Mouse (Mus musculus) MEL-GATA-1-ER (cell line): ENCODE results near the gene Srl.

Experiments used
- DNase-seq: peaks from one replicate; pipeline ENCODE4 v3.0.0-alpha.2; 2012; ENCODE audit warnings: low read depth; ENCODE audit errors: extremely low read depth

The Srl gene

GRCm38 (mm10) chr16:4519157-4519556, 22.5 kb downstream of the Srl start:
- DNase-seq: no peak

GRCm38 (mm10) chr16:4517906-4518305, 23.7 kb downstream of the Srl start:
- DNase-seq: no peak

- no peak for DNase-seq
Measured at GRCm38 (mm10) chr16:4514383-4514782, 27.2 kb downstream of the Srl start.

- DNase-seq: no peak
Measured at GRCm38 (mm10) chr16:4512661-4513438, 28.8 kb downstream of the Srl start.

- DNase-seq: no peak
Measured at GRCm38 (mm10) chr16:4511371-4511770, 30.2 kb downstream of the Srl start.

- DNase-seq: no peak
Measured at GRCm38 (mm10) chr16:4506181-4506580, 35.4 kb downstream of the Srl start.

GRCm38 (mm10) chr16:4503495-4503894, 38.1 kb downstream of the Srl start:
- DNase-seq: no peak

GRCm38 (mm10) chr16:4502568-4502967, 39.0 kb downstream of the Srl start:
- DNase-seq: no peak

- DNase-seq: no peak
Measured at GRCm38 (mm10) chr16:4501703-4502102, 39.9 kb downstream of the Srl start.

- no peak for DNase-seq
Measured at GRCm38 (mm10) chr16:4500598-4501385, 40.8 kb downstream of the Srl start.

GRCm38 (mm10) chr16:4497762-4498607, 43.6 kb downstream of the Srl start:
- DNase-seq: no peak

GRCm38 (mm10) chr16:4496470-4496869, 45.1 kb downstream of the Srl start:
- no peak for DNase-seq

- no peak for DNase-seq
Measured at GRCm38 (mm10) chr16:4495861-4496260, 45.8 kb downstream of the Srl start.

GRCm38 (mm10) chr16:4492777-4493563, 48.6 kb downstream of the Srl start:
- DNase-seq: no peak

- peak; percentile 55 for DNase-seq
Measured at GRCm38 (mm10) chr16:4489114-4489624, 52.4 kb downstream of the Srl start.

- no peak for DNase-seq
Measured at GRCm38 (mm10) chr16:4480616-4481265, 60.9 kb downstream of the Srl start.

GRCm38 (mm10) chr16:4477591-4478215, 63.9 kb downstream of the Srl start:
- no peak for DNase-seq

- DNase-seq: peak; percentile 84
Measured at GRCm38 (mm10) chr16:4474882-4475803, 66.5 kb downstream of the Srl start.
